Mouse (Mus musculus): ENCODE measurements around the gene Prmt3. TPM values are rescaled to one million over a fixed set of nuclear protein-coding genes. Genes with fewer than 3 reads are reported as not detected.
A peak's percentile ranks its signal among the peaks of the same experiment; 100 is the strongest.

The Prmt3 gene
- polyA plus RNA-seq, 1 experiment from 2014 or later, result 54.5 TPM

DNA sequence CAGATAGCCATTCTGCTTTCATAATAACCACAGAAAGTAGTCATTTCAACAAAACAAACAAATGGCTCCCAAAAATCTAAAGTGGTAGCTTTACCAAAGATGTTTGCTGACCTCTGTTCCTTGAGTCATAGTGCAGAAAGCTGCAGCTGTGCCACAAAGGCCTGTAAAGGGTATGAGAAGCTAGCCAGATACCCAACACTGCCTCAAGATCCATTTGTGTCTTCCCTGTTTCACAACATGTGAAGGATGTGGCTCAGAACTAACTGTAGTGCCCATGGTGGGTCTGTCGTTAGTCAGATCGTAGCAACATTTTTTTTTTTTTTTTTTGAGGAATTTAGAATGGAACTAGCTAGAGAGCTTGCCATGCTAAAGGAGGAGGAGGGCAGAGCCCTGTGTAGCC, 46.4 kb downstream of the Prmt3 start:
- Histone ChIP-seq H3K4me3 (no peak overlapping the region), H3K9ac (no peak overlapping the region), H3K4me2 (replicated peaks) (no peak overlapping the region), H3K27ac (no peak overlapping the region), H3K9me3 (no peaks in the 10 kb centered on the region), H3K4me1 (no peaks in the 10 kb centered on the region; the same call in 1 of the 2 replicates), H3K27me3 (replicated peaks) (no peaks in the 10 kb centered on the region), H3K36me3 (peaks cover 15% of the 10 kb centered on the region; the same call in 1 of the 2 replicates)
- 89% methylated on average over 2 of the region's 2 CpGs for WGBS
- no peak for ATAC-seq (ENCODE audit: low FRiP score, low read depth)

DNA sequence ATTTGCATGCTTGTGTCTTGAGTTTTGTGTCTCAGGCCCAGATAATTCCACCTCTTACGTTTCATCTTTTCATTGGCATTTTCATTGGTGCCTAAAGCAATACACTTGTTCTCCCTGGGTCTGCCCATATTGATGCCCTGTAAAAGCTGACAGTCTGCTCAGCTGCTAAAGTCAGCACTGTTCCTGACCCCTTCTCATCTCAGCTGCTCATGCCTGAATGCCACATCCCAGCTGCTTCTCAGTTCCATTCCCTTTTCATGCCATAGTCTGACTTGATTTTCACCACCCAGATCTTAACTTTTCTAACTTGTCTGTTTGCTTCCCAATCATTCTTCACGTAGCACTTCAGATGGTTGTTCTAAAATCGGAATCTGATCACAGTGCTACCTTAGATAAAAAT, 47.3 kb downstream of the Prmt3 start:
- H3K4me3 ChIP-seq, result no peak overlapping the region

DNA sequence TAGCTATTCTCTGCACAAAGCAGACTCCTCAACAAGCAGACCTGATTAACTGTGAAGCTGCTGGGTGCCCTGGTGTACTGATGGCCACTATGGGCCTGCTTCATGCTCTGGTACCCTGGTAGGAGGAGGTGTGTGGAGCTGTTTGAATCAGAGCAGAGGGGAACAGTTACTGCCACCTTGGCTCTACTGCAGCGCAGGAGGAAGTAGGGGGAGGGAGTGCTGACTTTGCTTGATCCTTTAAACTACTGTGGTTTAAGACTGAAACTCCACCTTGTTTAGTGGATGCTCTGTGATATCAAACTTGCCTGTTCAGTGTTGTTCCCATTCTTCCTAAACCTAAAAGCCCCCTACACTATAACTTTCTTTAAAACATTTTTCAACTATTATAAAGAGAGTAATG, 49.8 kb downstream of the Prmt3 start:
- WGBS, result 100% methylated on average over 1 of the region's 1 CpGs
- Histone ChIP-seq H3K27me3 (replicated peaks) (no peaks in the 10 kb centered on the region), H3K9me3 (no peaks in the 10 kb centered on the region), H3K36me3 (peaks cover 22% of the 10 kb centered on the region; the same call in 1 of the 2 replicates), H3K9ac (no peak overlapping the region), H3K4me2 (replicated peaks) (no peak overlapping the region), H3K4me3 (no peak overlapping the region), H3K27ac (no peak overlapping the region), H3K4me1 (no peaks in the 10 kb centered on the region)
- no peak for ATAC-seq (ENCODE audit: low FRiP score, low read depth)

More for the DNA sequence above, 47.3 kb downstream of the Prmt3 start:
- Histone ChIP-seq H3K4me2 (replicated peaks) (no peak overlapping the region), H3K9me3 (no peaks in the 10 kb centered on the region), H3K36me3 (peaks cover 18% of the 10 kb centered on the region; the same call in 1 of the 2 replicates), H3K4me1 (no peaks in the 10 kb centered on the region; the same call in 1 of the 2 replicates), H3K9ac (no peak overlapping the region), H3K27ac (no peak overlapping the region), H3K27me3 (replicated peaks) (no peaks in the 10 kb centered on the region)
- no peak for ATAC-seq (ENCODE audit: low FRiP score, low read depth)
- WGBS, result 83% methylated on average over 3 of the region's 3 CpGs

DNA sequence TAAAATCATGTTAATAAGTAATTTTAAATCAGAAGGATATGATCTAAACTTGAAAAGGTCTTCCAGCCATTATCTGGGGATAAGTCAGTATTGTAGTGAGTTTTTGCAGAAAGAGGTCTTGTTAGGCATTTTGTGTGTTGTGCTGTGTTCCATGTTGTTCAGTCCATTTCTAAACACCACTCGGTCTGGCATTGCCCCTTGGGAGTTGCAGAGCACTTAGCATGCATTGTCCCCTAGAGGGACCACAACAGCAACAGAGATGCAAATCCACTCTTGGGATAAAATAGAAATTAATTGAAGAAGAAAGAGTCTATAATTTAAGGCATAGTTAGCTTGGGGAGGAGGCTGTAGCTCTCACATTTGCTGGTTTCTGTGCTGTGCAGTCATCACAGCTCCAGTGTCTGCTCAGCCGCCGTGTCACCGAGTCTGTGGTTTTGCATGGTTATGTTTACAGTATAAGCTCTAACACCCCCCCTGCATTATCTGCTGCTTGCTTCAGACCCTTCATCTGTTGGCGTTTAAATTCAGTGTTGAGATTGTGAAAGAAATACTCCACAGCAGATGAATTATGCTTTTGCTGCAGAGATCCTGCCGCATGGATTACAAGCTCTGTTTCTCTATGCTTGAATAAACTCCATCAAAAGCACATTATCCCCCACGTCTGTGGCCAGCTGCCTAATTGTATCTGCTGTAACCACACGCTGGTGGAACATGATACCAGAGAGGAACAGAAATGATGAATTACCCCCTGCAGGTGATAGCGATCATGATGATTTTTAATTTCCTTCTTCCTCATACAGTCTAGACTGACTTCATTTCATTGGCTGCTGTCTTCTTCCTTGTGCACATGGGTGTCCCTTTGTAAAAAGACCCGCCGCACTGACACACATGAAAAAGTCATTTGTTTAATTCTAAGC, 64.5 kb downstream of the Prmt3 start:
- H3K4me3 ChIP-seq, result no peak overlapping the region
- peak overlapping the region; percentile 59; the same call in 1 of the 2 replicates for H3K27ac ChIP-seq
- H3K27me3 ChIP-seq (replicated peaks), result no peaks in the 10 kb centered on the region
- WGBS, result 41% methylated on average over 11 of the region's 11 CpGs
- H3K4me1 ChIP-seq, result peaks cover 10% of the 10 kb centered on the region
- ATAC-seq (ENCODE audit: low FRiP score, low read depth), result peak; percentile 86
- H3K4me2 ChIP-seq (replicated peaks), result peak overlapping the region; percentile 12
- H3K9me3 ChIP-seq, result no peaks in the 10 kb centered on the region
- H3K9ac ChIP-seq, result no peak overlapping the region
- peaks cover 4% of the 10 kb centered on the region; the same call in 1 of the 2 replicates for H3K36me3 ChIP-seq

DNA sequence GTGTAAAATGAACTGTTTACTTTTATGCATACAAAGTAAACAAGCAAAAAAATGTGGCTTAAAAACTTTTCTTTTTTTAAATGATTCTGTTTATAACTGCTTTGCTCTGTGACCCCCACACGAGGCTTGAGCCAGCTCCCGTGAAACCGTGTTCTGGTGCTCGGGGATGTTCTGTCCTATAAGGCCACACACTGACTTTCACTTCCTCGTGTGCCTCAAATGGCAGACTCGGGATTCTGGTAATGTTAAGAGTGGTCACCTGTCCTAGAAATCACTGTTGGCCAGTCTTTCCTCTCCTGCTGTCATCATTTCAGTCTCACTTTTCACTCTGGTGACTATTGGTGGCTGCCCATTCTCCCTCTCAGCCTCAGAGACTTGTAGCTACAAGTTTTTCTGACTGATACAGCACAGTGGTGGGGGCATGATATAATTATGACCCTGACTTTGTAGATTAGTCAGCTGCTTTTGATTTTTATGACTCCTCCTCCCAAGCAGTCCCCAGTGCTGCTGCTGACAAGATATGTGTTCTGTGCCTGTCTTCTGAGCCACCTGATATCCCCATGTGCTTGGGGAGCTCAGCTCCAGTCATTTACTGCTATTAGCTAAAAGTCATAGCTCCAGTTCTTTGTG, 65.3 kb downstream of the Prmt3 start:
- Histone ChIP-seq H3K36me3 (peaks cover 3% of the 10 kb centered on the region; the same call in 1 of the 2 replicates), H3K4me2 (replicated peaks) (no peak overlapping the region), H3K27me3 (replicated peaks) (no peaks in the 10 kb centered on the region), H3K4me1 (peaks cover 10% of the 10 kb centered on the region), H3K9ac (no peak overlapping the region), H3K4me3 (no peak overlapping the region), H3K9me3 (no peaks in the 10 kb centered on the region), H3K27ac (0 out of 2 replicates have a peak overlapping the region, but pooled peaks have one; percentile 12)
- no peak; the same call in 1 of the 2 replicates for ATAC-seq (ENCODE audit: low FRiP score, low read depth)
- 69% methylated on average over 6 of the region's 6 CpGs for WGBS

DNA sequence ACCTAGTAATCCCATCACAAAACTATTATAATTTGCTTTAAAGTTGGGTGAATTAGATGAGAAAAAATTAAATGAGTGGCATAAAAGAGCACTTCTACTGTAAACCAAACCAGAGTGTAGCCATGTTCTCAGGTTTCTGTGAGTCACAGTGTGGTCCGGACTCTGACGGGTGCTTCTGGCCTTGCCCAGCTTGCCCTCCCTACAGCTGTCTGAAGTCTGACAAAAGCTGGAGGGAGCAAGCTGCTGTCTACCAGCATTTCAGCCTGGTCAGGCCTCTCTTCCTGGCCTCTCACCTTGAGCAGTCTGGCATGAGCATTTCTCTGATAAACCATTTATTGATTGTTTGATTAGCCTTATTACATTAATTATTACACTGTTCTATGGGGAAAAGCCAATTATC, 69.8 kb downstream of the Prmt3 start:
- Histone ChIP-seq H3K4me2 (replicated peaks) (no peak overlapping the region), H3K36me3 (no peaks in the 10 kb centered on the region; the same call in 1 of the 2 replicates), H3K9ac (no peak overlapping the region), H3K4me3 (no peak overlapping the region), H3K27ac (no peak overlapping the region), H3K27me3 (replicated peaks) (no peaks in the 10 kb centered on the region), H3K4me1 (peaks cover 5% of the 10 kb centered on the region; the same call in 1 of the 2 replicates), H3K9me3 (no peaks in the 10 kb centered on the region)
- WGBS, result 70% methylated on average over 2 of the region's 2 CpGs
- no peak for ATAC-seq (ENCODE audit: low FRiP score, low read depth)

DNA sequence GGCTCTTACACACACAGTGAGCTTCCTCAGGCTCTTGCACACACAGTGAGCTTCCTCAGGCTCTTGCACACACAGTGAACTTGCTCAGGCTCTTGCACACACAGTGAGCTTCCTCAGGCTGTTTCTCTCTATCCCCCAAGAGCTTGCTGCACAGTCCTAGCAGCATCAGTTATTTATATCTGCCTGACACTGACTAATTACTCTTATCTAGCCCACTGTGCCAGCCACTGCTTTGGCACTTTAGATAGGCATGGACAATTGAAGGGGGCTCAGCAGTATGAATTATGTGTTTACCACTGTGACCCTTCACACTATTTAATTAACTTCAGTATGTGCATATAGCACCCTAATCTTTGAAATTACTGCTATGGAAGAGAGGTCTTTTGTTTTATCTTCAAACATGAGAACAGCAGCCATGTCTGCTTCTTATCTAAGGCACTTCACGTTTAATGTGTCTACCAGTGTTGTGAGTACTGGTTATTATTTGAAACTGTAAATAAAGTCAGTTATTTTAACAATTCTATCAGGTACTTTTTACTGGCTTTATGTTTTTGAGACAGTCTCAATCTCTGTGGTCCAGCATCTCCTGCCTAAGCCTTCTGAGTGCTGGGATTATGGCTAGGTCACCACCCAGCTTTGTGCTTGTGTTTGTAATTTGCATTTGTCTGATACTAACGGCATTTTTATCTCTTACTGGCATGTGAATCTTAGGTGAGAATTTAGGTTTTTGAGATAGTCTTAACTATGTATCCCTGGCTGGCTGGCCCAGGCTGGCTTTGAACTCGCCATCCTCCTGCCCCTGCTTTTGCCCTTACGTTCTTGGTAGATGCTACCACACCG, 75.4 kb downstream of the Prmt3 start:
- ATAC-seq (ENCODE audit: low FRiP score, low read depth), result no peak
- no peaks in the 10 kb centered on the region for H3K9me3 ChIP-seq
- no peaks in the 10 kb centered on the region for H3K4me1 ChIP-seq
- H3K27me3 ChIP-seq (replicated peaks), result no peaks in the 10 kb centered on the region
- no peaks in the 10 kb centered on the region; the same call in 1 of the 2 replicates for H3K36me3 ChIP-seq
- no peak overlapping the region for H3K27ac ChIP-seq
- no peak overlapping the region for H3K9ac ChIP-seq
- no peak overlapping the region for H3K4me3 ChIP-seq
- no peak overlapping the region for H3K4me2 ChIP-seq (replicated peaks)
- WGBS, result 92% methylated on average over 5 of the region's 5 CpGs

DNA sequence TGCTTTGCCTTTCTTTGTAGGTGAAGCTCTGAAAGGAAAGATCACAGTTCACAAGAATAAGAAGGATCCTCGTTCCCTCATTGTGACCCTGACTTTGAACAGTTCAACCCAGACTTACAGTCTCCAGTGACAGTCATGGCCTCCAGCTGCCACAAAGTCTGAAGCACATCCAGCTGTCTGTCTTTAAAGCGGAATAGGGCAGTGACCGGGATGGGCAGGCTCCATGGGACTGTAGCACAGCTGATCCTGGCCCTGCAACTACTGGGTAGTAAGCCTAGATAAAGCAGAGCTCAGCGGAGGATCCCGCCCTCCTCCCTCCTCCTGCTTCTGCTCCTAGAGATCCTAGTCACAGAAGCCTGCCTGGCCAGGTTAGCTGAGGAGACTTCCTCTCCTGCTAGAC, 79.2 kb downstream of the Prmt3 start:
- 82% methylated on average over 5 of the region's 5 CpGs for WGBS
- Histone ChIP-seq H3K36me3 (no peaks in the 10 kb centered on the region), H3K9ac (no peak overlapping the region), H3K27me3 (replicated peaks) (no peaks in the 10 kb centered on the region), H3K9me3 (no peaks in the 10 kb centered on the region), H3K4me3 (no peak overlapping the region), H3K27ac (no peak overlapping the region), H3K4me1 (no peaks in the 10 kb centered on the region), H3K4me2 (replicated peaks) (no peak overlapping the region)
- no peak for ATAC-seq (ENCODE audit: low FRiP score, low read depth)

DNA sequence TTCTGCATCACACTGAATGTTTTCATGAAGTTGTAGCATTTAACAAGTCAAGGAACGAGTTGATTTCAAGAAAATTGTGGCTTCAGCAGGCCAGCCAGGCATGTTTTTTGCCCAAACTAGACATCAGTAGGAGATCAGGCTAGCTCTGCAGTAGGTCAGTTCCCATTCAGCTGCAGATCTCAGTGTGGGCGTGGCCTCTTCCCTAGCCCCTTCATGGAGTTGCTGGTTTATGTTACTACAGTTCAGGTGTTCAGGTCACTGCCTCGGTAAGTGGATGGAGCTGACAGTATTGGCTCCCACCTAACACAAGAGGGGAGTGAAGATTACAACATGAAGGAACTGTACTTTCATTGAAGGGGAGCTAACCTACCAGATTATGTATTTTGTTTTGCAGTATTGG, 80.1 kb downstream of the Prmt3 start:
- Histone ChIP-seq H3K9me3 (no peaks in the 10 kb centered on the region), H3K27ac (no peak overlapping the region), H3K4me2 (replicated peaks) (no peak overlapping the region), H3K36me3 (no peaks in the 10 kb centered on the region), H3K27me3 (replicated peaks) (no peaks in the 10 kb centered on the region), H3K4me3 (no peak overlapping the region), H3K4me1 (no peaks in the 10 kb centered on the region), H3K9ac (no peak overlapping the region)
- ATAC-seq (ENCODE audit: low FRiP score, low read depth), result no peak
- 83% methylated on average over 3 of the region's 3 CpGs for WGBS

DNA sequence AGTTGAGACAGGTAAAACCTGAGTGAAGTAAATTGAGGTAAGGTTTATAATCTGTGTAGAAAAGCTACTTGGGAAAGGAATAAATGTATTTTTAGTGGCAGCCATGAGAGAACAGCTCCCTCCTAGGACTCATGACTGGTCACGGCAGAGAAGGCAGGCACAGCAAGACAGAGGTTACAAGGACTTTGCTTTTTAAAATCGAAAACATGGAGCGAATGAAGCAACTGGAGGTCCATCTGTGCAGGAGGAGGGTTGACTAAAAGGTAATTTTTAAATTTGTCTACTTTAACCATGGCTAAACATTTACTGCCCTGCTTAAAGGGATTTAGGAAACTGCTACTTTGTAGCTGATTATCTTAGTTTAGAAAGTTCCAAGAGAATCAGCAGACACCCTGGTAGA, 81.7 kb downstream of the Prmt3 start:
- Histone ChIP-seq H3K4me2 (replicated peaks) (no peak overlapping the region), H3K27me3 (replicated peaks) (no peaks in the 10 kb centered on the region), H3K9ac (no peak overlapping the region), H3K4me1 (no peaks in the 10 kb centered on the region), H3K36me3 (no peaks in the 10 kb centered on the region), H3K9me3 (no peaks in the 10 kb centered on the region), H3K27ac (no peak overlapping the region), H3K4me3 (no peak overlapping the region)
- no peak for ATAC-seq (ENCODE audit: low FRiP score, low read depth)
- 93% methylated on average over 3 of the region's 3 CpGs for WGBS

DNA sequence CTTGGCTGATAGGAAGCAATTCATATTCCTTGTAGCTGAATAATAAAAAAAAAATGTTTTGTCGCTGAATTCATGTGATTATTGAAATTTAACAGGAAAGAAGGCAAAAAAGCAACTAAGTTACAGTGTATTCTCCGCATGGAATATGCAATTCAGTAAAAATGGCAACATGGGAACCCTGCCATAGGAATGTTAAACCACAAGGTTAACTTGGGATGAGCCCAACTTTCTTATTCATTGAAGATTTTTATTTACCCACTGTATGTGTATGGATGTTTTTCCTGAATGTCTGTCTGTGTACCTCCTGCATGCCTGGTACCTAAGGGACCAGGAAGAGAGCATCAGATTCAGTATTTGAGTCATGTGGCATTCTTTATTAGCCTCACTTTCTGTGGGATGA, 83.0 kb downstream of the Prmt3 start:
- Histone ChIP-seq H3K4me2 (replicated peaks) (no peak overlapping the region), H3K27me3 (replicated peaks) (no peaks in the 10 kb centered on the region), H3K9me3 (no peaks in the 10 kb centered on the region), H3K9ac (no peak overlapping the region), H3K27ac (no peak overlapping the region), H3K36me3 (no peaks in the 10 kb centered on the region), H3K4me1 (no peaks in the 10 kb centered on the region), H3K4me3 (no peak overlapping the region)
- no peak for ATAC-seq (ENCODE audit: low FRiP score, low read depth)
- WGBS, result 93% methylated on average over 2 of the region's 2 CpGs

DNA sequence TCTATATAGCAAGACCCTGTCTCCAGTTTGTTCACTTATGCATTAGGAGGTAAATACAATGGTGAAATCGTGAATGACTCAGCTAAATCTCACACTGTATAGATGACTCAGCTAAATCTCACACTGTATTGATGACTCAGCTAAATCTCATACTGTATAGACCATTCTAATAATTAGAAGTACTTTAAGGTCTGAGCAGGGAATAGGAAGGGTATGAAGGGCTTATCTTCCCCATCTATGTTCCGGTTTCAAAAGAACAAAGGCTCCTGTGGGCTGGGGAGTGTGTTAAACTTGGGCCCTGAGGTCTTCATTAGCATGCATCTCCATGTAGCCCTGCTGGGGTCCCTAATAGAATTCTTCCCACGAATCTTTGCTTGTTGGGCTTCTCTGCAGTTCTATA, 85.6 kb downstream of the Prmt3 start:
- Histone ChIP-seq H3K27ac (no peak overlapping the region), H3K4me3 (no peak overlapping the region), H3K4me2 (replicated peaks) (no peak overlapping the region), H3K9me3 (no peaks in the 10 kb centered on the region), H3K9ac (no peak overlapping the region), H3K36me3 (no peaks in the 10 kb centered on the region), H3K4me1 (no peaks in the 10 kb centered on the region), H3K27me3 (replicated peaks) (no peaks in the 10 kb centered on the region)
- WGBS, result 56% methylated on average over 3 of the region's 3 CpGs
- ATAC-seq (ENCODE audit: low FRiP score, low read depth), result no peak

Data from neural tube, embryonic 12.5 days (tissue).